Comparison of ENCODE assay signal across 7 mouse cellular contexts in the genomic region with DNA sequence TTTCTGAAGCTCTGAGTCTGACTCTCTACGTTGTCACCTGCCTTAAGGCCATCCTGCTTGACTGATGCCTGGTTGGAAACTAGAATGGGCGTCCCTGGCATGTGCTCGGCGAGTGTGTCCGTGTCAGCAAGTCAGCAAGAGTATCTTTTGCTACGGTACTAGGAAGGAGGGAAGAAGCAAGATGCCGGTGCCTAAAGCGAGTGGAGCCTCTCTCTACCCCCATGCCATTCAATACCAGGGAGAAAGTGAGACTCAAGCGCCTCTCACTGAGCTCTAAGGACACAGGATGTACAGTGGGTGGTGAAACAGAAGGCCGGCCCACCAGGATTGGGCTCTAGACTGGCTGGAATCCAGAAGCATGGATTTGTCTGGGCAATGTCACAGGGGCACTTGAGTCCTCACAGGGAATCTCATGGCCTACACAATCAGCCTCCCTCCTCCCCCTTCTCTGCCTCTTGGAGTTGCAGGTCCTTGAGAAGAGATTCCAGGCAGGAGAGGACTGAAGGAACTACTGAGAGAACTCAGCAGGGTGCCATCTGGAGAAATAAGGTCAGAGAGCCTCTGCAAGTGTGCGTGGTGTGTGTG. TPM values are rescaled to one million over a fixed set of nuclear protein-coding genes. Genes with fewer than 3 reads are reported as not detected.
DNase-seq lines count a peak whose midpoint lies in the region; ATAC-seq and TF ChIP-seq lines count a peak whose summit lies in the region.

No protein-coding gene starts in this region.

- H3K36me3 ChIP-seq in midbrain, embryonic 10.5 days, result no peaks in the 10 kb centered on the region
- H3K36me3 ChIP-seq in midbrain, postnatal 0 days (ENCODE audit: insufficient read depth, low read length), result no peaks in the 10 kb centered on the region
- no peaks in the 10 kb centered on the region for H3K36me3 ChIP-seq in forebrain, embryonic 15.5 days
- no peaks in the 10 kb centered on the region for H3K36me3 ChIP-seq in limb, embryonic 14.5 days (ENCODE audit: control insufficient read depth, insufficient read depth, low read length)

- no peak for TF ChIP-seq CTCF in midbrain, postnatal 0 days (IDR thresholded peaks at IDR 0.05)

- H3K4me3 ChIP-seq in midbrain, embryonic 10.5 days, result peak overlapping the region; percentile 55
- H3K4me3 ChIP-seq in midbrain, postnatal 0 days (ENCODE audit: low read depth, low read length), result no peak overlapping the region
- peak overlapping the region; percentile 39; the same call in 1 of the 2 replicates for H3K4me3 ChIP-seq in forebrain, embryonic 15.5 days
- H3K4me3 ChIP-seq in limb, embryonic 14.5 days (replicated peaks; ENCODE audit: low read length), result peak overlapping the region; percentile 42

- H3K9ac ChIP-seq in midbrain, postnatal 0 days (replicated peaks; ENCODE audit: low read length, poor library complexity, severe bottlenecking), result no peak overlapping the region
- peak overlapping the region; percentile 16 for H3K9ac ChIP-seq in forebrain, embryonic 15.5 days (replicated peaks)
- no peak overlapping the region for H3K9ac ChIP-seq in limb, embryonic 14.5 days (ENCODE audit: low read depth, low read length, severe bottlenecking)

- no peak overlapping the region for H3K27ac ChIP-seq in midbrain, embryonic 10.5 days (replicated peaks)
- H3K27ac ChIP-seq in midbrain, postnatal 0 days (ENCODE audit: low read depth, low read length), result no peak overlapping the region
- H3K27ac ChIP-seq in forebrain, embryonic 15.5 days (replicated peaks), result no peak overlapping the region
- no peak overlapping the region for H3K27ac ChIP-seq in limb, embryonic 14.5 days (replicated peaks; ENCODE audit: low read depth, low read length)

- ATAC-seq in midbrain, postnatal 0 days (ENCODE audit: low FRiP score), result no peak
- ATAC-seq in forebrain, embryonic 15.5 days (replicated peaks), result no peak
- ATAC-seq in limb, embryonic 14.5 days (ENCODE audit: low FRiP score, low read depth), result no peak

- no peak overlapping the region for H3K4me2 ChIP-seq in midbrain, postnatal 0 days (ENCODE audit: low read depth, low read length, poor library complexity, severe bottlenecking)
- H3K4me2 ChIP-seq in forebrain, embryonic 15.5 days (replicated peaks), result peak overlapping the region; percentile 61
- H3K4me2 ChIP-seq in limb, embryonic 14.5 days (replicated peaks; ENCODE audit: low read depth, low read length, severe bottlenecking), result peak overlapping the region; percentile 68

- H3K9me3 ChIP-seq in midbrain, embryonic 10.5 days (replicated peaks), result 0 out of 2 replicates have a peak, but pooled peaks cover 3% of the 10 kb centered on the region
- H3K9me3 ChIP-seq in midbrain, postnatal 0 days (ENCODE audit: low read length), result no peaks in the 10 kb centered on the region
- H3K9me3 ChIP-seq in forebrain, embryonic 15.5 days, result 0 out of 2 replicates have a peak, but pooled peaks cover 4% of the 10 kb centered on the region
- H3K9me3 ChIP-seq in limb, embryonic 14.5 days (ENCODE audit: control insufficient read depth, low read length), result no peaks in the 10 kb centered on the region; the same call in 1 of the 2 replicates

- peaks cover 45% of the 10 kb centered on the region for H3K4me1 ChIP-seq in midbrain, embryonic 10.5 days
- H3K4me1 ChIP-seq in midbrain, postnatal 0 days (ENCODE audit: insufficient read depth, low read length), result 0 out of 2 replicates have a peak, but pooled peaks cover 6% of the 10 kb centered on the region
- peaks cover 30% of the 10 kb centered on the region for H3K4me1 ChIP-seq in forebrain, embryonic 15.5 days
- H3K4me1 ChIP-seq in limb, embryonic 14.5 days (ENCODE audit: control insufficient read depth, insufficient read depth, low read length), result peaks cover 9% of the 10 kb centered on the region

- peak; percentile 37 for DNase-seq in midbrain, embryonic 10.5 days (ENCODE audit: low spot score)
- no peak for DNase-seq in midbrain, postnatal 0 days (ENCODE audit: low spot score)
- DNase-seq in limb, embryonic 14.5 days (ENCODE audit: low spot score), result no peak
- DNase-seq in thymus, postnatal 0 days (ENCODE audit: low spot score), result no peak
- DNase-seq in adrenal gland, postnatal 4 days (ENCODE audit: low spot score in 2 of 2), result no peak
- no peak for DNase-seq in thymus, postnatal 36 days

- no peak for TF ChIP-seq POLR2A in limb, embryonic 14.5 days (IDR thresholded peaks at IDR 0.05; ENCODE audit: borderline replicate concordance, extremely low read depth, insufficient read depth, insufficient read length)

- WGBS in midbrain, embryonic 10.5 days, result 6% methylated on average over 11 of the region's 11 CpGs
- WGBS in midbrain, postnatal 0 days, result 11% methylated on average over 11 of the region's 11 CpGs
- WGBS in forebrain, embryonic 15.5 days, result 9% methylated on average over 11 of the region's 11 CpGs
- 10% methylated on average over 11 of the region's 11 CpGs for WGBS in limb, embryonic 14.5 days

- H3K27me3 ChIP-seq in midbrain, embryonic 10.5 days (ENCODE audit: low read depth, poor library complexity, severe bottlenecking), result peaks cover 83% of the 10 kb centered on the region
- H3K27me3 ChIP-seq in midbrain, postnatal 0 days (ENCODE audit: insufficient read depth, low read length), result peaks cover 55% of the 10 kb centered on the region
- H3K27me3 ChIP-seq in forebrain, embryonic 15.5 days, result peaks cover 57% of the 10 kb centered on the region
- peaks cover 49% of the 10 kb centered on the region for H3K27me3 ChIP-seq in limb, embryonic 14.5 days (ENCODE audit: control insufficient read depth, insufficient read depth, low read length)

RNA-seq across cellular contexts. Expression of a gene that starts 7.0 kb away (rescaled TPM):
- polyA plus RNA-seq in midbrain, embryonic 10.5 days (2016; fragmentation: Nextera tagmentation; extraction: Ambion mirVana), result 1.5 and 1.8 TPM in 2 replicates
- total RNA-seq in midbrain, postnatal 0 days (2014; rRNA removed), result 2.3 and 3.3 TPM in 2 replicates
- polyA plus RNA-seq in midbrain, postnatal 0 days (2015; fragmentation: Nextera tagmentation; extraction: Ambion mirVana), result 1.7 and 2.0 TPM in 2 replicates
- 12.4 and 13.5 TPM in 2 replicates for polyA plus RNA-seq in forebrain, embryonic 15.5 days (2015; fragmentation: Nextera tagmentation; extraction: Ambion mirVana)
- 2.4 and 2.5 TPM in 2 replicates for polyA plus RNA-seq in limb, embryonic 14.5 days (2012; rRNA removed)
- 1.7 and 2.5 TPM in 2 replicates for polyA plus RNA-seq in limb, embryonic 14.5 days (2014; fragmentation: Nextera tagmentation; extraction: Ambion mirVana)
- 0.03 TPM in 1 of 2 replicates, not detected in the other for polyA plus RNA-seq in thymus, postnatal 0 days (2015; fragmentation: Nextera tagmentation; extraction: Ambion mirVana)
- total RNA-seq in adrenal gland, postnatal 4 days (2021), result under 1 TPM in 1 of 2 experiments, not detected in 1; 0.20 TPM

RNA-seq across cellular contexts. Expression of a gene that starts 46.0 kb away (rescaled TPM):
- 92.1 and 103 TPM in 2 replicates for polyA plus RNA-seq in midbrain, embryonic 10.5 days (2016; fragmentation: Nextera tagmentation; extraction: Ambion mirVana)
- total RNA-seq in midbrain, postnatal 0 days (2014; rRNA removed), result 49.9 and 50.2 TPM in 2 replicates
- polyA plus RNA-seq in midbrain, postnatal 0 days (2015; fragmentation: Nextera tagmentation; extraction: Ambion mirVana), result 87.3 and 91.7 TPM in 2 replicates
- polyA plus RNA-seq in forebrain, embryonic 15.5 days (2015; fragmentation: Nextera tagmentation; extraction: Ambion mirVana), result 97.2 and 99.5 TPM in 2 replicates
- polyA plus RNA-seq in limb, embryonic 14.5 days (2012; rRNA removed), result 33.6 and 49.7 TPM in 2 replicates
- 89.8 and 95.4 TPM in 2 replicates for polyA plus RNA-seq in limb, embryonic 14.5 days (2014; fragmentation: Nextera tagmentation; extraction: Ambion mirVana)
- 90.4 and 92.0 TPM in 2 replicates for polyA plus RNA-seq in thymus, postnatal 0 days (2015; fragmentation: Nextera tagmentation; extraction: Ambion mirVana)
- total RNA-seq in adrenal gland, postnatal 4 days (2021), result 10 to 100 TPM; 54.5 to 56.9 TPM

RNA-seq across cellular contexts. Expression of a gene that starts 47.7 kb away (rescaled TPM):
- polyA plus RNA-seq in midbrain, embryonic 10.5 days (2016; fragmentation: Nextera tagmentation; extraction: Ambion mirVana), result 12.4 and 12.7 TPM in 2 replicates
- 4.2 and 5.7 TPM in 2 replicates for total RNA-seq in midbrain, postnatal 0 days (2014; rRNA removed)
- polyA plus RNA-seq in midbrain, postnatal 0 days (2015; fragmentation: Nextera tagmentation; extraction: Ambion mirVana), result 5.4 and 6.5 TPM in 2 replicates
- polyA plus RNA-seq in forebrain, embryonic 15.5 days (2015; fragmentation: Nextera tagmentation; extraction: Ambion mirVana), result 8.5 and 9.3 TPM in 2 replicates
- polyA plus RNA-seq in limb, embryonic 14.5 days (2012; rRNA removed), result 12.0 and 13.6 TPM in 2 replicates
- 12.0 and 12.2 TPM in 2 replicates for polyA plus RNA-seq in limb, embryonic 14.5 days (2014; fragmentation: Nextera tagmentation; extraction: Ambion mirVana)
- 7.1 and 7.6 TPM in 2 replicates for polyA plus RNA-seq in thymus, postnatal 0 days (2015; fragmentation: Nextera tagmentation; extraction: Ambion mirVana)
- 10 to 100 TPM; 15.1 to 22.8 TPM for total RNA-seq in adrenal gland, postnatal 4 days (2021)

RNA-seq across cellular contexts. Expression of a gene that starts 47.8 kb away (rescaled TPM):
- polyA plus RNA-seq in midbrain, embryonic 10.5 days (2016; fragmentation: Nextera tagmentation; extraction: Ambion mirVana), result 14.0 and 19.0 TPM in 2 replicates
- total RNA-seq in midbrain, postnatal 0 days (2014; rRNA removed), result 4.1 and 7.4 TPM in 2 replicates
- 32.1 and 36.3 TPM in 2 replicates for polyA plus RNA-seq in midbrain, postnatal 0 days (2015; fragmentation: Nextera tagmentation; extraction: Ambion mirVana)
- 28.5 and 30.5 TPM in 2 replicates for polyA plus RNA-seq in forebrain, embryonic 15.5 days (2015; fragmentation: Nextera tagmentation; extraction: Ambion mirVana)
- 14.4 and 22.1 TPM in 2 replicates for polyA plus RNA-seq in limb, embryonic 14.5 days (2012; rRNA removed)
- 25.2 and 27.8 TPM in 2 replicates for polyA plus RNA-seq in limb, embryonic 14.5 days (2014; fragmentation: Nextera tagmentation; extraction: Ambion mirVana)
- polyA plus RNA-seq in thymus, postnatal 0 days (2015; fragmentation: Nextera tagmentation; extraction: Ambion mirVana), result 29.7 and 30.9 TPM in 2 replicates
- 10 to 100 TPM; 25.3 to 28.8 TPM for total RNA-seq in adrenal gland, postnatal 4 days (2021)
